Mouse (Mus musculus): ENCODE measurements around the gene Pkd1.

Gene Pkd1

DNA sequence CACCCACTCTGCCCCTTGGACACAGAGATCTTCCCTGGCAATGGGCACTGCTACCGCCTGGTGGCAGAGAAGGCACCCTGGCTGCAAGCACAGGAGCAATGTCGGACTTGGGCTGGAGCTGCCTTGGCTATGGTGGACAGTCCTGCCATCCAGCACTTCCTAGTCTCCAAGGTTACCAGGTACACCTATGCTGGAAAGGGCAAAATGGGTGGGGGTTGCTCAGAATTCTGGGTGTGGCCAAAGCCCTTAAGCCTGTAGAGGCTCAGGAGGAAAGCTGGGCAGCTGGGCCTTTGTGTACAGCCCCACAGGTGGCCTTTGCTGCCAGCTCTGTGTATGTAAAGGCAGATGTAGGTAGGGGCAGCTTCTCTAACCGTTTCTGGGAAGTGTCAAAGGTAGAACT, 16.2 kb downstream of the Pkd1 start:
- WGBS = 68% methylated on average over 3 of the region's 3 CpGs

DNA sequence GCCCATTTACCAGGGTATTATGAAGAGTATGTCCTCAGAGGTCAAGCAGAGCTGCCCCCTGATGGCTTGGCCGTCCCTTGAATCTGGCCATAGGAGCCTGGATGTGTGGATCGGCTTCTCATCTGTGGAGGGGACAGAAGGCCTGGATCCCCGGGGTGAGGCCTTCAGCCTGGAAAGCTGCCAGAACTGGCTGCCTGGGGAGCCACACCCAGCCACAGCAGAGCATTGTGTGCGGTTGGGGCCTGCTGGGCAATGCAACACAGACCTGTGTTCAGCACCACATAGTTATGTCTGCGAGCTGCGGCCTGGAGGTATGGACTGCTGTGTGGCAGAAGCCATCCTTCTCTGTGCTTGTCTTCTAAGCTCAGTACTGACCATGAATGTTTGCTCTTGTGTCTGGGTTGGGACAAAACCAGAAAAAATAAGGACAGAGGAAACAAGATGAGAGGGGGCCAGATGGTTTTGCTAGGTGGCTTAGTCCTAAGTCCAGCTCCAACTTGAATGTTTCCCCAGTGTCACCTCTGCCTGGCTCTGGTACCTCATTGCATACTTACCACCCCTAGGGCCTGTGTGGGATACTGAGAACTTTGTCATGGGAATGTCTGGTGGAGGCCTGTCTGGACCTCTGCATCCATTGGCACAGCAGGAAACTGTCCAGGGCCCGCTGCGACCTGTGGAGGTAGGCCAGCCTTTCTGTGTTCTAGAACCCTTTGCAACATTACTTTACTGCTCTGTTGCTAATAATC, 17.6 kb downstream of the Pkd1 start:
- 51% methylated on average over 8 of the region's 8 CpGs for WGBS

DNA sequence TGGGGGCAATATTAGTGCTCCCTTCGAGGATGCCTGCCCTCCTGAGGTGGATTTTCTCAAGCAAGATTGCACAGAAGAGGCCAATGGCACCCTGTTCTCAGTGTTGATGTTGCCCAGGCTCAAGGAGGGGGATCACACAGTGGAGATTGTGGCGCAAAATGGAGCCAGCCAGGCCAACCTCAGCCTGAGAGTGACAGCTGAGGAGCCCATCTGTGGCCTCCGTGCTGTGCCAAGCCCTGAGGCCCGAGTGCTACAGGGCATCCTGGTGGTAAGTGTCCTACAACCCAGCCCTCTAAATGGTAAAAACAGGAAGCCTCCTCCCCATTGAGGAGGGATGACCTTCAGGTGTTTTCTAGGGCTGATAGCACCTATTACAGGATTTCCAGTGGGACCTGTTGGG, 20.2 kb downstream of the Pkd1 start:
- 78% methylated on average over 4 of the region's 4 CpGs for WGBS

- 91% methylated on average over 12 of the region's 12 CpGs for WGBS
Measured at GRCm38 (mm10) chr17:24572651-24573245, 23.1 kb downstream of the Pkd1 start.

DNA sequence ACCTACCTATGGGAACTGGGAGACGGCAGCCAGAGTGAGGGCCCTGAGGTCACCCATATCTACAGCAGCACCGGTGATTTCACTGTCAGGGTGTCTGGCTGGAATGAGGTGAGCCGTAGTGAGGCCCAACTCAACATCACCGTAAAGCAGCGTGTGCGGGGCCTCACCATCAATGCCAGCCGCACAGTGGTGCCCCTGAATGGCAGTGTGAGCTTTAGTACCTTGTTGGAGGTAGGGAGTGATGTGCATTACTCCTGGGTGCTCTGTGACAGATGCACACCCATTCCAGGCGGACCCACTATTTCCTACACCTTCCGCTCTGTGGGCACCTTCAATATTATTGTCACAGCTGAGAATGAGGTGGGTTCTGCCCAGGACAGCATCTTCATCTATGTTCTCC, 24.2 kb downstream of the Pkd1 start:
- WGBS = 94% methylated on average over 9 of the region's 9 CpGs

DNA sequence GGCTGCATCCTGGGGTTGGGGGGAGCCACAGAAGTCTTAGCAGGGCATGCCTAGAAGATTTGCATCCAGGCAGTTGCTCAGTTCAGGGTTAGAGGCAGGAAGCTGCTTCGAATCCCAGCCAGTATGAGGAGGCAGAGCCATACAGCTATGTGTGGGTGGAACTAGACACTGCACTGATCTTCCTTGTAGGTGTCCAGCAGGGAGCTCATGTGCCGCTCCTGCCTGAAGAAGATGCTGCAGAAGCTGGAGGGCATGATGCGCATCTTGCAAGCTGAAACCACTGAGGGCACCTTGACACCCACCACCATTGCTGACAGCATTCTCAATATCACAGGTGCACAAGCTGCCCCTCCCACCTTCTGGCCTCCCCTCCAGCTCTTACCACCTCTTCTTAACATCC, 29.9 kb downstream of the Pkd1 start:
- 57% methylated on average over 3 of the region's 3 CpGs for WGBS

GRCm38 (mm10) chr17:24580287-24580686, 30.7 kb downstream of the Pkd1 start:
- 94% methylated on average over 2 of the region's 2 CpGs for WGBS

- 61% methylated on average over 5 of the region's 5 CpGs for WGBS
Measured at GRCm38 (mm10) chr17:24583599-24584460, 34.2 kb downstream of the Pkd1 start.

GRCm38 (mm10) chr17:24584520-24584919, 34.9 kb downstream of the Pkd1 start:
- WGBS = 38% methylated on average over 3 of the region's 3 CpGs

DNA sequence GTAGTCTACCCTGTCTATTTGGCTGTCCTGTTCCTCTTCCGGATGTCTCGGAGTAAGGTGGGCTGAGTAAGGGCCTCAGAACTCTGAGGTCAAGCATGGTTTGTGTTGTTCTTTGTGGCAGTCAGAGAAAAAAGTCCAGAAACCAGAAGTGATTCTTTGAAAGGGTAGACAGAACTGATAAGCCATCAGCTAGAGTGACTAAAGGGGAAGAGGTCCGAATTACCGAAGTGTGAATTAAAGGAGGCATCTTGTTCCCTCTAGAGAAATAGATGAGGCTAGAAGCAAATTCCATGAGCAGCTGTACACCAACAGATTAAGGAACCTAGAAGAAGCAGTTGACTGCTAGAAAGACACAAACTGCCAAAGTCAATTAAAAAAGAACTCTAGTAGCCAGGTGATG, 36.9 kb downstream of the Pkd1 start:
- 87% methylated on average over 4 of the region's 4 CpGs for WGBS

DNA sequence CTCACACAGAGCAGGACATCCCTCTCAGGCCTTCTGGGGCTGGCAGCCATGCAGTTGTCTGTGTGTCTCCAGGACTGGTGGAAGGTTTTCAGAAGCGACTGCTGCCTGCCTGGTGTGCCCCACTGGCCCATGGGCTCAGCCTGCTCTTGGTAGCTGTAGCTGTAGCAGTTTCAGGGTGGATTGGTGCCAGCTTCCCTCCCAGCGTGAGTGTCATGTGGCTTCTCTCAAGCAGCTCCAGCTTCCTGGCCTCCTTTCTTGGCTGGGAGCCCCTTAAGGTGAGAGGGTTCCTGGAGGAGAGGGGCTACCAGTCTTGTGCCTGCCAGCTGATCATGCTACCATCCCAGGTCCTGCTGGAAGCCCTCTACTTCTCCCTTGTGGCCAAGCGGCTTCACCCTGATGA, 41.3 kb downstream of the Pkd1 start:
- 71% methylated on average over 3 of the region's 3 CpGs for WGBS

DNA sequence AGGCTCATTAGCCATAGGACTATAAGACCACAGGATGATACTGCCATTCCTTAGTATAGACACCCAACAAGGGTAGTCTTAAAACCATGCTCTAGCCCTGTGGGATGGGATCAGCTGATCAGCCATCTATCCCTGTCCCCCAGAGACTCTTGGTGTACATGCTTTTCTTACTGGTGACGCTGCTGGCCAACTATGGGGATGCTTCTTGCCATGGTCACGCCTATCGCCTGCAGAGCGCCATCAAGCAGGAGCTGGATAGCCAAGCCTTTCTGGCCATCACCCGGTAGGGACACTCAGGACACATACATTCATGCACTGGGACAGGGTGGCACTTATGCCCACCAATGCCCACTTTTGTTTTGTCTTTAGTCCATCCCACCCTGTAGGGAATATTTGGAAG, 42.1 kb downstream of the Pkd1 start:
- WGBS = 95% methylated on average over 5 of the region's 5 CpGs

DNA sequence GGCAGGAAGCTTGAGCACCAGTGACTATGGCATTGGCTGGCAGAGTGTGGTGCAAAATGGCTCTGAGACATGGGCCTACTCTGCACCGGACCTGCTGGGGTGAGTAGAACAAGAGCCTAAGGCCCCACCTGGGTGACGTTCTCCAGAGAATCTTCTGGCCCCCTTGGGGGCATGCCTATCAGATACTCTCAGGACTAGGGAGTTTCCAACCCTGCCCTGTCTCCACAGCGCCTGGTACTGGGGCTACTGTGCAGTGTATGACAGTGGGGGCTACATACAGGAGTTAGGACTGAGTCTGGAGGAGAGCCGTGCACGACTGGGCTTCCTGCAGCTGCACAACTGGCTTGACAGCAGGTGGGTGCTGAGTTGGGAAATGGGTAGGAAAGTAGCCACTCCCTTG, 43.6 kb downstream of the Pkd1 start:
- WGBS = 67% methylated on average over 5 of the region's 5 CpGs

GRCm38 (mm10) chr17:24593992-24594890, 44.6 kb downstream of the Pkd1 start:
- 86% methylated on average over 26 of the region's 26 CpGs for WGBS

GRCm38 (mm10) chr17:24595126-24596072, 45.8 kb downstream of the Pkd1 start:
- WGBS = 40% methylated on average over 17 of the region's 17 CpGs

DNA sequence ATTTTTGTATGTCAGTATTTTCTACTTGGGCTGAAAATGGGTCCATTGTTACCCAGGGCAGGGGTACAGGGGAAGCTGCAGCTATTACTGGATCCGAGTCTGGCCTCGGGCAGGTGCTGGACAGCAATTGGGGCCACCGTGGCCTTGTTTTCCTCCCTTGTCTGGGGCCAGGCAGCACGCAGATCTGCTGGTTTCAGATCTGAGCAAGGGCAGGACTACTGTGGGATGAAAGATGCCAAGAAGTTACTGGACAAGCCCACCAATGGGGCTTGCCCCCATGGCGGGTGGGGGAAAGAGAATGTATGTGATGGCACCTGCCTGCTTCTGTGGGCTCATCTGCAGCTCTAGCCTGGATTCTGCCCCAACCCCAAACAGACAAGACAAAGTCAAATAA, 46.4 kb downstream of the Pkd1 start:
- WGBS = 61% methylated on average over 5 of the region's 5 CpGs

DNA sequence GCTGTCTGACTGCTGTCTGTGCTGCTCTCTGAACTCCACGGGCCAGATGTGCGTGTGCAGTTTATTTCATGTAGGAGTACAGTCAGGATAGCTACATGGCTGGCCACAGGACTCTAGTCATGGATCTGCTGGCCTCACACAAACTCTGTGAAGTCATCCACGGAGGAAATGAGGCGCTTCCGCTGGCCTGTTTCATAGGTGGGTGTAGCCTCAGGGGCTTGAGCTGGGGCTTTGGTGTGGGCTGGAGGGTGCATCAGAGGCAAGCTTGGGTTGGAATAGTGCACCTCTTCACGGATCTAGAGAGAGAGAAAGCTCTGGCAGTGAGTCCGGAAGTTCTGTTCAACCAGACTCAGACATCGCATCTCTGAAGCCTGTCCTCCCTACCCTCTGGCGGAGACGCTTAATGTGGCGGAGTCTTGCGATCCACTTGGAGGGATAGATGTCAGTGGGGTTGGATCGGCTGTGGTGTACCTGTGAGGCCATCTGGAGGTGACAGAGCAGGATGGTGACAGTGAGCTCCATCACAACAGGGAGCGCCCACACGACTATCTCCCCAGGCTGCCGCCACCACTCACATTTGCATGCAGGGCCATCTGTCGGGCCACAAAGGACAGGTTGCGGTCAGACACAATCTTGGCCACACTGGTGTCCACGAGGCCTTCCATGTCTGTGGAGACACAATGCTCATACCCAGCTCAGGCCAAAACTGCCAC, 47.0 kb downstream of the Pkd1 start:
- WGBS = 59% methylated on average over 19 of the region's 19 CpGs

GRCm38 (mm10) chr17:24597989-24598388, 48.4 kb downstream of the Pkd1 start:
- WGBS = 87% methylated on average over 3 of the region's 3 CpGs

DNA sequence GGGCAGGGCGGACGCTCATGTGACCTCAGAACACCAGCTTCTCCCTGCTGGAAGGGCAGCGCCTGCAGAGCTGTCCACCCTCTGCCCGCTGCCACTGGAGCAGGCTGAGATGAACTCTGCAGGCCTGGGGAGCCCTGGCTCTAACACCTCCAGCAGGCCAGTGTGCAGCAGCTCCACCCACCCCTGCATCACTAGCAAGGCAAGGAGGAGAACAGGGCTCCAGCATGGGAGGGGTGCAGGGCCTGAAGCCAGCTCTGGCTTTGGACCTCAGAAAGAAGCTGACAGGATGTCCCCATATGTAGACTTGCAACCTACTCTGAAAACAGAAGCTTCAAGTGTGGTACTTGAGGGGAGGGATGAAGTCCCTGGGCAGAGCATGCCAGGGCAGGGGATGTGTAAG, 50.9 kb downstream of the Pkd1 start:
- WGBS = 93% methylated on average over 4 of the region's 4 CpGs

DNA sequence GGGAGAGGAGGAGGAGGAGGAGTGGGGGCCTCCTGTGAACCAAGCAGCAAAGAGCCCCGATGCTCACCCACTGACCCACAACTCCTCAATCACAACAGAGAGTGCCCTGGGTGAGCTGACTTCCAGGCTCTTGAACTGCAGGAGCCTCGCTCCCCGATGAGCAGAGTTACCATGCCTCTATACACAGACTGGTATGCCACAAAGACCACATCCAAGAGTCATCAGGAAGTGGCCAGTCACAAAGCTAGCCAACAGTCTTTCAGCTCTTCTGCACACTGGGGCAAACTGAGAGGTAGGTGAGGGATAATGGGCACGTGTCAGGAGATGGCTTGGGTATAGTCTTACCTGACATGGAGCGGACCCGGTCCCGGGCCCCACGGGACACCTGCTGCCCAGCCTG, 54.3 kb downstream of the Pkd1 start:
- WGBS = 91% methylated on average over 8 of the region's 8 CpGs
